8 mouse cellular contexts compared by ENCODE assay signal in genomic region chr4:89575529-89575928, GRCm38 (mm10).
DNase-seq lines count a peak whose midpoint lies in the region; ATAC-seq and TF ChIP-seq lines count a peak whose summit lies in the region.

No protein-coding gene starts in this region.

- ATAC-seq in hindbrain, embryonic 11.5 days (ENCODE audit: low FRiP score): peak; percentile 71; the same call in 1 of the 2 replicates
- no peak; the same call in 1 of the 2 replicates for ATAC-seq in hindbrain, embryonic 12.5 days (ENCODE audit: low FRiP score)
- no peak for ATAC-seq in embryonic facial prominence, embryonic 11.5 days (replicated peaks; ENCODE audit: insufficient number of reproducible peaks, low FRiP score, low TSS enrichment, low read depth)
- ATAC-seq in kidney, postnatal 0 days (replicated peaks; ENCODE audit: low FRiP score, low read depth): no peak
- ATAC-seq in limb, embryonic 13.5 days (ENCODE audit: low FRiP score, low read depth): peak; percentile 54; the same call in 1 of the 2 replicates

- no peak overlapping the region for H3K9ac ChIP-seq in hindbrain, embryonic 11.5 days (ENCODE audit: low read depth, low read length)
- H3K9ac ChIP-seq in hindbrain, embryonic 12.5 days: no peak overlapping the region
- no peak overlapping the region for H3K9ac ChIP-seq in embryonic facial prominence, embryonic 11.5 days (replicated peaks; ENCODE audit: low read length)
- no peak overlapping the region for H3K9ac ChIP-seq in kidney, postnatal 0 days (ENCODE audit: low read depth, low read length)
- no peak overlapping the region for H3K9ac ChIP-seq in limb, embryonic 13.5 days

- DNase-seq in hindbrain, embryonic 11.5 days (ENCODE audit: low spot score): peak; percentile 61
- peak; percentile 27 to 70 for DNase-seq in adrenal gland, adult (ENCODE audit: inconsistent age in 2 of 2, low spot score in 1 of 2)
- peak; percentile 74 for DNase-seq in embryonic facial prominence, embryonic 11.5 days (ENCODE audit: low spot score)
- DNase-seq in kidney, postnatal 0 days (ENCODE audit: low spot score): peak; percentile 76
- DNase-seq in right cerebral cortex, adult 18-20 months: peak; percentile 62
- DNase-seq in B cell, adult 2 months: no peak

- H3K9me3 ChIP-seq in hindbrain, embryonic 11.5 days (ENCODE audit: control insufficient read depth, low read length): no peaks in the 10 kb centered on the region
- no peaks in the 10 kb centered on the region for H3K9me3 ChIP-seq in hindbrain, embryonic 12.5 days (replicated peaks)
- H3K9me3 ChIP-seq in embryonic facial prominence, embryonic 11.5 days (replicated peaks; ENCODE audit: control insufficient read depth, low read length): no peaks in the 10 kb centered on the region
- no peaks in the 10 kb centered on the region for H3K9me3 ChIP-seq in kidney, postnatal 0 days (replicated peaks; ENCODE audit: low read length)
- H3K9me3 ChIP-seq in limb, embryonic 13.5 days: no peaks in the 10 kb centered on the region

- WGBS in hindbrain, embryonic 11.5 days: 24% methylated on average over 10 of the region's 10 CpGs
- WGBS in hindbrain, embryonic 12.5 days: 25% methylated on average over 10 of the region's 10 CpGs
- 18% methylated on average over 10 of the region's 10 CpGs for WGBS in embryonic facial prominence, embryonic 11.5 days
- WGBS in kidney, postnatal 0 days: 13% methylated on average over 10 of the region's 10 CpGs
- WGBS in limb, embryonic 13.5 days: 17% methylated on average over 10 of the region's 10 CpGs

- H3K4me2 ChIP-seq in hindbrain, embryonic 11.5 days (replicated peaks; ENCODE audit: low read depth, low read length): no peak overlapping the region
- no peak overlapping the region for H3K4me2 ChIP-seq in hindbrain, embryonic 12.5 days (replicated peaks)
- no peak overlapping the region for H3K4me2 ChIP-seq in embryonic facial prominence, embryonic 11.5 days (ENCODE audit: low read depth, low read length)
- no peak overlapping the region for H3K4me2 ChIP-seq in kidney, postnatal 0 days (ENCODE audit: low read length)
- no peak overlapping the region for H3K4me2 ChIP-seq in limb, embryonic 13.5 days (replicated peaks)

- peak; percentile 69 for TF ChIP-seq CTCF in kidney, postnatal 0 days (IDR thresholded peaks at IDR 0.05; ENCODE audit: low read depth)

- no peaks in the 10 kb centered on the region for H3K27me3 ChIP-seq in hindbrain, embryonic 11.5 days (ENCODE audit: control insufficient read depth, insufficient read depth, low read length)
- no peaks in the 10 kb centered on the region for H3K27me3 ChIP-seq in hindbrain, embryonic 12.5 days
- H3K27me3 ChIP-seq in embryonic facial prominence, embryonic 11.5 days (ENCODE audit: control insufficient read depth, insufficient read depth, low read length): no peaks in the 10 kb centered on the region
- no peaks in the 10 kb centered on the region for H3K27me3 ChIP-seq in kidney, postnatal 0 days (ENCODE audit: insufficient read depth, low read length)
- no peaks in the 10 kb centered on the region for H3K27me3 ChIP-seq in limb, embryonic 13.5 days

- no peaks in the 10 kb centered on the region for H3K4me1 ChIP-seq in hindbrain, embryonic 11.5 days (replicated peaks; ENCODE audit: control insufficient read depth, insufficient read depth, low read length)
- H3K4me1 ChIP-seq in hindbrain, embryonic 12.5 days: no peaks in the 10 kb centered on the region
- no peaks in the 10 kb centered on the region for H3K4me1 ChIP-seq in embryonic facial prominence, embryonic 11.5 days (ENCODE audit: control insufficient read depth, insufficient read depth, low read length)
- no peaks in the 10 kb centered on the region for H3K4me1 ChIP-seq in kidney, postnatal 0 days (replicated peaks; ENCODE audit: insufficient read depth, low read length)
- H3K4me1 ChIP-seq in limb, embryonic 13.5 days: no peaks in the 10 kb centered on the region

- no peak overlapping the region for H3K27ac ChIP-seq in hindbrain, embryonic 11.5 days (ENCODE audit: low read depth, low read length)
- no peak overlapping the region for H3K27ac ChIP-seq in hindbrain, embryonic 12.5 days
- no peak overlapping the region for H3K27ac ChIP-seq in embryonic facial prominence, embryonic 11.5 days (replicated peaks; ENCODE audit: low read depth, low read length)
- no peak overlapping the region for H3K27ac ChIP-seq in kidney, postnatal 0 days
- no peak overlapping the region for H3K27ac ChIP-seq in limb, embryonic 13.5 days

- no peaks in the 10 kb centered on the region for H3K36me3 ChIP-seq in hindbrain, embryonic 11.5 days (ENCODE audit: control insufficient read depth, insufficient read depth, low read length)
- H3K36me3 ChIP-seq in hindbrain, embryonic 12.5 days: no peaks in the 10 kb centered on the region
- H3K36me3 ChIP-seq in embryonic facial prominence, embryonic 11.5 days (replicated peaks; ENCODE audit: control insufficient read depth, insufficient read depth, low read depth, low read length): no peaks in the 10 kb centered on the region
- no peaks in the 10 kb centered on the region for H3K36me3 ChIP-seq in kidney, postnatal 0 days (ENCODE audit: insufficient read depth, low read length)
- H3K36me3 ChIP-seq in limb, embryonic 13.5 days: no peaks in the 10 kb centered on the region

- no peak overlapping the region for H3K4me3 ChIP-seq in hindbrain, embryonic 11.5 days (ENCODE audit: low read depth, low read length)
- no peak overlapping the region for H3K4me3 ChIP-seq in hindbrain, embryonic 12.5 days
- no peak overlapping the region for H3K4me3 ChIP-seq in embryonic facial prominence, embryonic 11.5 days (ENCODE audit: low read depth, low read length)
- H3K4me3 ChIP-seq in kidney, postnatal 0 days (replicated peaks; ENCODE audit: low read depth, low read length): no peak overlapping the region
- H3K4me3 ChIP-seq in limb, embryonic 13.5 days: no peak overlapping the region

Comparison
In these comparisons a context has a peak if more than half of its experiments do, and no peak if none do; other contexts are left out.
1. ATAC-seq: peak in hindbrain, embryonic 11.5 days (single experiment) and limb, embryonic 13.5 days (single experiment); none in hindbrain, embryonic 12.5 days (single experiment), embryonic facial prominence, embryonic 11.5 days (single experiment) and kidney, postnatal 0 days (single experiment).
2. DNase-seq: peak in hindbrain, embryonic 11.5 days (single experiment), adrenal gland, adult (2 of 2), embryonic facial prominence, embryonic 11.5 days (single experiment), kidney, postnatal 0 days (single experiment) and right cerebral cortex, adult 18-20 months (single experiment); none in B cell, adult 2 months (0 of 2).